Mouse (Mus musculus) intestine, postnatal 0 days (tissue): ENCODE data around the gene 1700007K13Rik. TPM values are rescaled to one million over a fixed set of nuclear protein-coding genes. Genes with fewer than 3 reads are reported as not detected.
A peak's percentile ranks its signal among the peaks of the same experiment; 100 is the strongest.
"Not testable (repeated sequence)": the region's sequence is repeated elsewhere in the genome, so short reads cannot be mapped to it uniquely, and the experiment has no call there.

Source experiments
- ATAC-seq: fragments of 200-750 bp; cut with Nextera tagmentation; 2 replicates; pipeline ENCODE4 v1.8.0; 2017; ENCODE audit warnings: mild to moderate bottlenecking, moderate TSS enrichment, moderate library complexity
- H3K27ac ChIP-seq: fragments of 300-500 bp; sonication (generic); 2 replicates; pipeline ENCODE4 v1.5.1; 2014; ENCODE audit warnings: mild to moderate bottlenecking, low read depth, low read length, moderate library complexity
- H3K27me3 ChIP-seq: fragments of 300-500 bp; sonication (generic); replicated peaks from 2 replicates; pipeline ENCODE4 v1.6.1; 2014; ENCODE audit warnings: low read length, mixed read lengths; ENCODE audit not compliant: control insufficient read depth, insufficient read depth
- H3K36me3 ChIP-seq: fragments of 300-500 bp; sonication (generic); 2 replicates; pipeline ENCODE4 v1.6.1; 2014; ENCODE audit warnings: mild to moderate bottlenecking, moderate library complexity; ENCODE audit not compliant: control insufficient read depth, insufficient read depth
- H3K4me1 ChIP-seq: fragments of 300-500 bp; sonication (generic); replicated peaks from 2 replicates; pipeline ENCODE4 v1.6.1; 2014; ENCODE audit warnings: antibody characterized with exemption, low read length, mixed read lengths; ENCODE audit not compliant: control insufficient read depth, insufficient read depth
- H3K4me2 ChIP-seq: fragments of 300-500 bp; sonication (generic); replicated peaks from 2 replicates; pipeline ENCODE4 v1.6.1; 2014; ENCODE audit warnings: low read depth, mild to moderate bottlenecking, moderate library complexity
- H3K4me3 ChIP-seq: fragments of 300-500 bp; sonication (generic); 2 replicates; pipeline ENCODE4 v1.5.1; 2014; ENCODE audit warnings: low read depth, low read length
- H3K9ac ChIP-seq: fragments of 300-500 bp; sonication (generic); 2 replicates; pipeline ENCODE4 v1.6.1; 2014; ENCODE audit warnings: mild to moderate bottlenecking, low read depth, low read length
- H3K9me3 ChIP-seq: fragments of 300-500 bp; sonication (generic); 2 replicates; pipeline ENCODE4 v1.6.1; 2016; ENCODE audit warnings: mixed run types; ENCODE audit not compliant: control insufficient read depth
- CTCF ChIP-seq: sonication (generic); IDR thresholded peaks from 2 replicates; pipeline ENCODE4 v1.5.1; 2016; ENCODE audit warnings: low read depth, mild to moderate bottlenecking, control low read depth, antibody characterized with exemption, moderate library complexity
- WGBS: fragments of 180-500 bp; shearing (Covaris S2); extraction: QIAGEN DNeasy Blood & Tissue Kit; methylation state at CpG from one replicate; pipeline ENCODE4 v1.1.7; 2014; 5-methylcytosine and 5-hydroxymethylcytosine counted together
- polyA plus RNA-seq: library from polyadenylated mRNA; unstranded; fragments of >200 nt; fragmentation: Nextera tagmentation; extraction: Ambion mirVana; gene quantifications from 2 replicates; pipeline ENCODE4 v1.2.1, GENCODE M21; 2015

1700007K13Rik gene
- polyA plus RNA-seq = not detected in 2 replicates

- TF ChIP-seq CTCF = no peak
- Histone ChIP-seq H3K4me3 (peak within 1 kb of the TSS; percentile 21), H3K4me2 (peak within 1 kb of the TSS; percentile 64), H3K9ac (no peak within 1 kb of the TSS), H3K27ac (no peak within 1 kb of the TSS), H3K4me1 (peaks cover 8% of the 10 kb centered on the region; the same call in 1 of the 2 replicates), H3K9me3 (no peaks in the 10 kb centered on the region), H3K27me3 (peaks cover 6% of the 10 kb centered on the region; the same call in 1 of the 2 replicates), H3K36me3 (peaks cover 19% of the 10 kb centered on the region; the same call in 1 of the 2 replicates)
- peak; percentile 62 for ATAC-seq
- 6% methylated on average over 25 of the region's 25 CpGs for WGBS
Observed at GRCm38 (mm10) chr2:28465836-28466518, at the start of gene 1700007K13Rik. Gene 1700007K13Rik (minus strand): TSS chr2:28466332.

- H3K4me3 ChIP-seq = peak overlapping the region; percentile 63
- ATAC-seq = no peak
- peaks cover 7% of the 10 kb centered on the region for H3K4me1 ChIP-seq
- TF ChIP-seq CTCF = peak; percentile 93
- no peak overlapping the region for H3K27ac ChIP-seq
- no peaks in the 10 kb centered on the region for H3K27me3 ChIP-seq
- no peaks in the 10 kb centered on the region for H3K9me3 ChIP-seq
- H3K4me2 ChIP-seq = peak overlapping the region; percentile 98
- H3K36me3 ChIP-seq = no peaks in the 10 kb centered on the region; the same call in 1 of the 2 replicates
- WGBS = 19% methylated on average over 5 of the region's 5 CpGs
- H3K9ac ChIP-seq = no peak overlapping the region
Observed at GRCm38 (mm10) chr2:28514489-28514888, 48.4 kb upstream of the 1700007K13Rik start.

GRCm38 (mm10) chr2:28513431-28514370, 47.6 kb upstream of the 1700007K13Rik start:
- peak overlapping the region; percentile 63 for H3K4me3 ChIP-seq
- H3K4me1 ChIP-seq = peaks cover 7% of the 10 kb centered on the region
- TF ChIP-seq CTCF = no peak
- H3K9ac ChIP-seq = peak overlapping the region; percentile 72
- no peaks in the 10 kb centered on the region for H3K9me3 ChIP-seq
- ATAC-seq = peak; percentile 18
- 3% methylated on average over 47 of the region's 47 CpGs for WGBS
- H3K4me2 ChIP-seq = peak overlapping the region; percentile 98
- H3K36me3 ChIP-seq = no peaks in the 10 kb centered on the region; the same call in 1 of the 2 replicates
- H3K27ac ChIP-seq = peak overlapping the region; percentile 81
- H3K27me3 ChIP-seq = no peaks in the 10 kb centered on the region

GRCm38 (mm10) chr2:28512798-28513401, 46.8 kb upstream of the 1700007K13Rik start, which contains the start of gene Ralgds:
Gene Ralgds (plus strand): TSS chr2:28513125.
- ATAC-seq = peak; percentile 59
- peaks cover 5% of the 10 kb centered on the region for H3K4me1 ChIP-seq
- H3K9me3 ChIP-seq = no peaks in the 10 kb centered on the region
- TF ChIP-seq CTCF = peak; percentile 36; the same call in 1 of the 2 replicates
- H3K27me3 ChIP-seq = no peaks in the 10 kb centered on the region
- H3K4me2 ChIP-seq = peak within 1 kb of the TSS; percentile 98
- peak within 1 kb of the TSS; percentile 72 for H3K9ac ChIP-seq
- no peaks in the 10 kb centered on the region; the same call in 1 of the 2 replicates for H3K36me3 ChIP-seq
- H3K27ac ChIP-seq = peak within 1 kb of the TSS; percentile 81
- WGBS = under 1% methylated on average over 40 of the region's 71 CpGs
- peak within 1 kb of the TSS; percentile 63 for H3K4me3 ChIP-seq

GRCm38 (mm10) chr2:28511600-28511999, 45.5 kb upstream of the 1700007K13Rik start:
- ATAC-seq, H3K9ac ChIP-seq, H3K27ac ChIP-seq, H3K9me3 ChIP-seq, H3K27me3 ChIP-seq, H3K4me2 ChIP-seq, H3K36me3 ChIP-seq, H3K4me3 ChIP-seq, H3K4me1 ChIP-seq: not testable (repeated sequence)
- 56% methylated on average over 5 of the region's 5 CpGs for WGBS
- TF ChIP-seq CTCF = peak; percentile 61
